Mouse (Mus musculus): ENCODE results near the gene Gabpb1. TPM values are rescaled to one million over a fixed set of nuclear protein-coding genes. Genes with fewer than 3 reads are reported as not detected.

Gabpb1 gene
- total and polyA plus RNA-seq, 3 experiments, result 23.9 to 50.2 (median 50.1) TPM

DNA sequence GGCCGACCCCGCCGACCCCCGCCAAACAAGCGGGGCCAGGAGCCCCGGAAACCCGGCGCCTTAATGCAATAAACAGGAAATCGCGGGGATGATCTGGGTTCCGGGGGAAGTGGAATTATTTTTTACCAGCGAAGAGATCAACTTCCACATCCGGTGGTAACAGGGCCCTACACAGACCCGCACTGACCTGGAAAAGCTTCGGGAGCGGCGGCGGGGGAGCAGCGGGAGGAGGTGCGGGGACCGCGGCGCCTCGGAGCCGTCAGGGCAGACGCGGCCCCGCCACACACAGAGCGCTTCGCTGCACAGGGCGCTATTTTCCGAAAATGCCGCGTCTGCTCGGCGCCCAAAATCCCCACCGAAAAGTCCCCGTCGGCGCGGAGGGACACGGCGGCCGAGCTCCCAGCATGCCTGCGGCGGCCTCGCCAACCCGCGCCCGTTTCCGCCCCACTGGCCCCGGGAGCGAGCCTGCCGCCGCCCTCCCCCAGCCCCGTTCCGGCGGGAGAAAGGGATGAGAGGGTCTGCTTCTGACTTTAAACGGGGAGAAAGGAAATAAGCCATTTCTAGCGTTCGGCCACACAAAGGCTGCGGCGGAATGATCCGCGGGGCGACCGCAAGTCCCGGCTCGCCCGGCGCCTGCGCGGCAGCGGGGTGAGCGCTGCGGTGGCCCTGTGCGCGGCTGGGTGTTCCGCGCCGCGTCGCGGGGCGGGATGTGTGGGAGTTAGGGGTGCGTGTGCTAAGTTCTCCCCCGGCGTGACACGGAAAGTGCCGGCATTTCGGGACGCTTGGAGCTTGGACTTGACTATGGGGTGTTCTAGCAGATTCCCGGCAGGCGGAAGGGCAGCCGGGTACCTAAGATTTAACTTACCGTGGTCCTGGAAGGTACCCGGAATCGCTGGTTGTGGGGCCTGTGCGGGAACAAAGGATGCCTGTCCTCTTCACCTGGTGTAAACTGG is 692 bp downstream of the Gabpb1 start (continued):
- TF ChIP-seq BHLHE40 (IDR thresholded peaks at IDR 0.05; ENCODE audit: low read depth, low read length) (peak; percentile 34; the same call in 1 of the 2 replicates), UBTF (IDR thresholded peaks at IDR 0.05; ENCODE audit: low read depth, low read length) (peak; percentile 58; the same call in 1 of the 2 replicates), TCF12 (IDR thresholded peaks at IDR 0.05; ENCODE audit: low read depth, low read length) (peak; percentile 53), MYC (IDR thresholded peaks at IDR 0.05; ENCODE audit: low read depth, low read length) (0 out of 2 replicates have a peak, but pooled peaks have one; percentile 33), IRF4 (IDR thresholded peaks at IDR 0.05; ENCODE audit: low read depth, low read length) (no peak), CTCF (conservative IDR thresholded peaks at IDR 0.05 in 1 of 2, IDR thresholded peaks at IDR 0.05 in 1 of 2; ENCODE audit: low read depth in 2 of 2, low read length in 2 of 2) (no peak), ZC3H11A (IDR thresholded peaks at IDR 0.05; ENCODE audit: low read depth, low read length) (no peak), ETS1 (conservative IDR thresholded peaks at IDR 0.05; ENCODE audit: low read depth, low read length) (no peak), RAD21 (IDR thresholded peaks at IDR 0.05; ENCODE audit: low read depth, low read length) (no peak)

DNA sequence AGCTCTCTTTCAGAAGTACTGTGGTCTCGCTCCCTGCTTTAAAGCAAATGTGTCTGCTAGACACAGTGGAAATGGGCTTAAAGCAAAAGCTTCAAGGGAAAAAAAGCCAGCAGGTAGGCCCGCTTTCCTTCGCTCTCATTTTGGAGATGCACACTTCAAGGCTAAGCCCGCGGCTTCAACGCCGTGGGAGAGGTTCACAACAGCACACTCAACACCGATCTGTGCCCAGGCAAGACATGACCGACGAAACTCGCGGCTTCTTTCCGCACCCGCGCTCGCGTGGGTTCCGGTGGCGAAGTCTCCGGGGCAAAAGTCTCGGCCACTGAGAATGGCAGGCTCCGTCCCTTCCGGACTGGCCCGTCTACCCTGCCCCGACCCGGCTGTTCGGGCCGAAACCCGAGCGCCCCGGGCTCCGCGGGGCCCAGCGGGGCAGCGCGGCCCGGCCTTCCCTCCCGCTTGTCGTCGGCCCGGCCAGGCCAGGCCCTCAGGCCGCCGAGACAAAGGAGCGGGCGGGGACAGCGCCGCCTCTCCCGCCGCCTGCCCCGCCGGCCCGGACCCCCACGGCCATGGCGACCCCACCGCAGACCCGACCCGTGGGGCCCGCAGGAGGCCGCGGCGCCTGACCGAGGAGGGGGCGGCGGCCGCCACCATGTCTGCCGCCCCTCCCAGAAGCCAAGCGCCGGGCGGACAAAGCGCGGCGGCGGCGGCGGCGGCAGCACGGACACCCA is 1.5 kb downstream of the Gabpb1 start:
- dilution Hi-C loops (cut with MboI; ENCODE audit: extremely low pct_ligation_motif_present, extremely low pct_unique_long_range_greater_than_20kb, low sequenced_read_pairs), result no loop called here
- peak; percentile 63; the same call in 1 of the 2 replicates for TF ChIP-seq MXI1 (IDR thresholded peaks at IDR 0.05; ENCODE audit: low read depth, low read length)
- TF ChIP-seq UBTF (IDR thresholded peaks at IDR 0.05; ENCODE audit: low read depth, low read length), result peak; percentile 89
- TF ChIP-seq USF2 (conservative IDR thresholded peaks at IDR 0.05; ENCODE audit: low read depth, low read length), result no peak
- peak; percentile 36; the same call in 1 of the 2 replicates for TF ChIP-seq POLR2A (IDR thresholded peaks at IDR 0.05; ENCODE audit: low read depth, low read length)
- TF ChIP-seq MAX (IDR thresholded peaks at IDR 0.05; ENCODE audit: low read length), result peak; percentile 16; the same call in 1 of the 2 replicates
- TF ChIP-seq RCOR1 (conservative IDR thresholded peaks at IDR 0.05; ENCODE audit: low read depth, low read length), result 0 out of 2 replicates have a peak, but pooled peaks have one; percentile 42
- no peak for TF ChIP-seq ZC3H11A (IDR thresholded peaks at IDR 0.05; ENCODE audit: low read depth, low read length)
- TF ChIP-seq SIN3A (IDR thresholded peaks at IDR 0.05; ENCODE audit: low read length), result peak; percentile 18; the same call in 1 of the 2 replicates
- peaks cover 0 to 17% of the 10 kb centered on the region in 2 experiments for H3K36me3 ChIP-seq (replicated peaks in 1 of 2; ENCODE audit: control insufficient read depth in 1 of 2, insufficient read depth in 1 of 2, low read length in 1 of 2)
- H3K4me1 ChIP-seq (ENCODE audit: control insufficient read depth in 1 of 2, insufficient read depth in 2 of 2), result peaks cover 2 to 32% of the 10 kb centered on the region in 2 experiments; a peak in 3 of 4 replicates
- peak overlapping the region; percentile 67; the same call in 1 of the 2 replicates for H3K4me2 ChIP-seq (ENCODE audit: insufficient read depth, low read depth, poor library complexity, severe bottlenecking)
- peak overlapping the region; percentile 75 to 93 (median 89) for H3K4me3 ChIP-seq (replicated peaks in 1 of 3; ENCODE audit: low read depth in 2 of 3, low read length in 2 of 3, poor library complexity in 1 of 3)
- peak overlapping the region; percentile 74 for H3K9ac ChIP-seq (ENCODE audit: insufficient read depth, low read depth)
- in situ Hi-C loops (cut with MboI; ENCODE audit: low pct_ligation_motif_present, low pct_unique_long_range_greater_than_20kb, low sequenced_read_pairs), result no loop called here
- H3K79me2 ChIP-seq (replicated peaks; ENCODE audit: control insufficient read depth, extremely low read depth, insufficient read depth, poor library complexity, severe bottlenecking), result peaks cover 67% of the 10 kb centered on the region
- peak; percentile 49 for DNase-seq (ENCODE audit: extremely low read depth)
- no peaks in the 10 kb centered on the region for H3K27me3 ChIP-seq (replicated peaks)
- H3K9me3 ChIP-seq (replicated peaks; ENCODE audit: low read length), result no peaks in the 10 kb centered on the region
- peak overlapping the region; percentile 95 for H3K27ac ChIP-seq (ENCODE audit: insufficient read depth, low read depth)
